Mouse (Mus musculus) limb, embryonic 14.5 days (tissue): Measurements from ENCODE around the gene Gm21293. TPM values are rescaled to one million over a fixed set of nuclear protein-coding genes. Genes with fewer than 3 reads are reported as not detected.
"Not testable (repeated sequence)": the region's sequence is repeated elsewhere in the genome, so short reads cannot be mapped to it uniquely, and the experiment has no call there.

ENCODE experiments used
- ATAC-seq: fragments of 200-750 bp; cut with Nextera tagmentation; 2 replicates; pipeline ENCODE4 v1.8.0; 2017; ENCODE audit warnings: low read depth, moderate number of reproducible peaks, moderate TSS enrichment; ENCODE audit not compliant: low FRiP score
- DNase-seq: peaks from one replicate; pipeline ENCODE4 v3.0.0-alpha.2; 2015; ENCODE audit warnings: low spot score
- H3K27ac ChIP-seq: fragments of 300-500 bp; sonication (generic); replicated peaks from 2 replicates; pipeline ENCODE4 v1.5.1; 2014; ENCODE audit warnings: low read depth, mild to moderate bottlenecking, low read length, moderate library complexity, mixed read lengths
- H3K27me3 ChIP-seq: fragments of 300-500 bp; sonication (generic); 2 replicates; pipeline ENCODE4 v1.6.1; 2014; ENCODE audit warnings: low read length, mixed read lengths; ENCODE audit not compliant: control insufficient read depth, insufficient read depth
- H3K36me3 ChIP-seq: fragments of 300-500 bp; sonication (generic); 2 replicates; pipeline ENCODE4 v1.6.1; 2014; ENCODE audit warnings: mild to moderate bottlenecking, low read length, moderate library complexity, mixed read lengths; ENCODE audit not compliant: control insufficient read depth, insufficient read depth
- H3K4me1 ChIP-seq: fragments of 300-500 bp; sonication (generic); 2 replicates; pipeline ENCODE4 v1.6.1; 2014; ENCODE audit warnings: antibody characterized with exemption, low read length, mixed read lengths; ENCODE audit not compliant: control insufficient read depth, insufficient read depth
- H3K4me2 ChIP-seq: fragments of 300-500 bp; sonication (generic); replicated peaks from 2 replicates; pipeline ENCODE4 v1.6.1; 2014; ENCODE audit warnings: low read depth, mild to moderate bottlenecking, low read length, moderate library complexity; ENCODE audit not compliant: severe bottlenecking
- H3K4me3 ChIP-seq: fragments of 300-500 bp; sonication (generic); replicated peaks from 2 replicates; pipeline ENCODE4 v1.5.1; 2014; ENCODE audit warnings: low read length
- H3K9ac ChIP-seq: fragments of 300-500 bp; sonication (generic); 2 replicates; pipeline ENCODE4 v1.6.1; 2014; ENCODE audit warnings: mild to moderate bottlenecking, low read depth, low read length, moderate library complexity; ENCODE audit not compliant: severe bottlenecking
- H3K9me3 ChIP-seq: fragments of 300-500 bp; sonication (generic); 2 replicates; pipeline ENCODE4 v1.6.1; 2016; ENCODE audit warnings: low read length; ENCODE audit not compliant: control insufficient read depth
- WGBS: fragments of 180-500 bp; shearing (Covaris S2); extraction: QIAGEN DNeasy Blood & Tissue Kit; methylation state at CpG from one replicate; pipeline ENCODE4 v1.1.7; 2014; 5-methylcytosine and 5-hydroxymethylcytosine counted together
- polyA plus RNA-seq, 2 experiments: library from polyadenylated mRNA; depleted of rRNA in 1 of 2; stranded (reverse) in 1 of 2; unstranded in 1 of 2; fragments of >200 nt; fragmentation: Nextera tagmentation in 1 of 2; extraction: Ambion mirVana in 1 of 2; gene quantifications; 2 replicates each; pipeline versions ENCODE4 v1.2.1 to v1.2.3; 2012 to 2014

Gm21293 gene
- polyA plus RNA-seq, 2 experiments = not detected

DNA sequence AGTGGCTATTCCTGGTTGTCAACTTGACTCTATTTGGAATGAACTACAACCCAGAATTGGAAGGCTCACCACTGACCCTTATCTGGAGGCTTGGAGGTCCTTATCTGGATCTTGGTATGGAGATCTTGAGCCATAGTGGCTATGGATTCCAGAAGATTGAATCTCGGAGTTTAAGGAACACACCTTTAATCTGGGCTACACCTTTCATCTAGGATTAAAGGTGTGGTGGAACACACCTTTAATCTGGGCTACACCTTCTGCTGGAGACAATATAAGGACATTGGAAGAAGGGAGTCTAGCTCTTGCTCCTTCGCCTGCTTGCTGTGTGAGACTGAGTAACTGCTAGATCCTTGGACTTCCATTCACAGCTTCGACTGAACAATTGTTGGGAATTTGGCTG, 51.0 kb downstream of the Gm21293 start, which contains the start of gene Gm4340:
Gene Gm4340 (plus strand): TSS at position 301 of the 400 bp plus-strand sequence.
- not testable (repeated sequence) for ATAC-seq, DNase-seq, H3K4me2 ChIP-seq, H3K4me3 ChIP-seq, H3K4me1 ChIP-seq, H3K36me3 ChIP-seq, H3K27ac ChIP-seq, H3K9ac ChIP-seq, H3K9me3 ChIP-seq, H3K27me3 ChIP-seq
- WGBS = no CpG with 5 or more reads among the region's 3 CpGs

Other genes starting within 250 kb of the Gm21293 start
- gene Gm6763, start 8.5 kb downstream of the Gm21293 start, polyA plus RNA-seq (2012; rRNA removed) = not detected in 2 replicates
- not detected in 2 replicates for gene Gm6763, start 8.5 kb downstream of the Gm21293 start, polyA plus RNA-seq (2014; fragmentation: Nextera tagmentation; extraction: Ambion mirVana)
- not detected in 2 replicates for gene Gm8764, start 17.0 kb downstream of the Gm21293 start, polyA plus RNA-seq (2012; rRNA removed)
- not detected in 2 replicates for gene Gm8764, start 17.0 kb downstream of the Gm21293 start, polyA plus RNA-seq (2014; fragmentation: Nextera tagmentation; extraction: Ambion mirVana)
- not detected in 2 replicates for gene Gm21304, start 25.5 kb downstream of the Gm21293 start, polyA plus RNA-seq (2012; rRNA removed)
- gene Gm21304, start 25.5 kb downstream of the Gm21293 start, polyA plus RNA-seq (2014; fragmentation: Nextera tagmentation; extraction: Ambion mirVana) = not detected in 2 replicates
- 0.09 TPM in 1 of 2 replicates, not detected in the other for gene Gm21312, start 34.0 kb downstream of the Gm21293 start, polyA plus RNA-seq (2012; rRNA removed)
- gene Gm21312, start 34.0 kb downstream of the Gm21293 start, polyA plus RNA-seq (2014; fragmentation: Nextera tagmentation; extraction: Ambion mirVana) = not detected in 2 replicates
- gene Gm20765, start 42.5 kb downstream of the Gm21293 start, polyA plus RNA-seq (2012; rRNA removed) = 0.09 TPM in 1 of 2 replicates, not detected in the other
- gene Gm20765, start 42.5 kb downstream of the Gm21293 start, polyA plus RNA-seq (2014; fragmentation: Nextera tagmentation; extraction: Ambion mirVana) = not detected in 2 replicates
- not detected in 2 replicates for gene Gm4340, start 51.1 kb downstream of the Gm21293 start, polyA plus RNA-seq (2012; rRNA removed)
- gene Gm4340, start 51.1 kb downstream of the Gm21293 start, polyA plus RNA-seq (2014; fragmentation: Nextera tagmentation; extraction: Ambion mirVana) = not detected in 2 replicates